Mouse (Mus musculus) liver, adult 2 months (tissue): ENCODE data around the gene Gm9736.
"Not testable (repeated sequence)": the region's sequence is repeated elsewhere in the genome, so short reads cannot be mapped to it uniquely, and the experiment has no call there.

Experiments
- CTCF ChIP-seq: fragments of 200-500 bp; IDR thresholded peaks from 2 replicates; pipeline ENCODE4 v1.5.1; 2011; ENCODE audit warnings: low read depth, low read length, control low read depth
- POLR2A ChIP-seq: fragments of 200-500 bp; IDR thresholded peaks from 2 replicates; pipeline ENCODE4 v1.6.1; 2011; ENCODE audit warnings: low read length, control low read depth; ENCODE audit not compliant: insufficient read depth; ENCODE audit errors: extremely low read depth

DNA sequence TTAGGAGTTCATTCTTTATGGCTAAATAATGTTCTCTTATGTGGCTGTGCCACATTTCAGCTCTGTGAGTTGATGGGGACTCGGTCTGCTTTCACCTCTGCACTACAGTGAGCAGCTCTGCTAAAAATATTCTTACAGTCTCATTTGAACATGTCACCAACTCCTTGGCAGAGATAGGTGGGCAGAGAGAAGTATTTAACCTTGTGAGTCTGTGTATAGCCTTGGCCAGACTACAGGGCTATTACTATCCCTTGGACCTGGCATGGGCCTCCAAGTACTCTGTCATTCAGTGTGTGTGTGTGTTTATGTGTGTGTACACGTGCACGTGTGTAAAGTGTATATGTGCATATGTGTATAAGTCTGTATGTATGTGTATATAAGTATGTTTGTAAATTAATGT, 32.2 kb upstream of the Gm9736 start:
- TF ChIP-seq POLR2A, CTCF: not testable (repeated sequence)
